Mouse (Mus musculus) thymus, adult 18-20 months (tissue): ENCODE results near the gene Isyna1.
A peak's percentile ranks its signal among the peaks of the same experiment; 100 is the strongest.

ENCODE experiments used
- DNase-seq, 2 experiments: peaks; one replicate each; pipeline ENCODE4 v3.0.0; 2022; ENCODE audit warnings: mixed read lengths in 2 of 2

Gene Isyna1

GRCm38 (mm10) chr8:70605871-70606779 lies 12.0 kb downstream of the Isyna1 start:
- DNase-seq: no peak

GRCm38 (mm10) chr8:70606780-70607602 lies 12.8 kb downstream of the Isyna1 start:
- DNase-seq: no peak

- no peak for DNase-seq
Observed at GRCm38 (mm10) chr8:70607603-70607897, 13.4 kb downstream of the Isyna1 start.

- DNase-seq: peak in 1 of 2 experiments; percentile 57
Observed at GRCm38 (mm10) chr8:70607898-70608748, 13.9 kb downstream of the Isyna1 start.

- no peak for DNase-seq
Observed at GRCm38 (mm10) chr8:70608749-70609367, 14.7 kb downstream of the Isyna1 start, which contains the start of gene Ssbp4. Gene Ssbp4, minus strand, starts transcription at chr8:70608872.

GRCm38 (mm10) chr8:70609368-70609848 lies 15.2 kb downstream of the Isyna1 start:
- peak; percentile 83 to 86 for DNase-seq

GRCm38 (mm10) chr8:70609849-70610795 lies 15.9 kb downstream of the Isyna1 start:
- peak; percentile 80 to 89 for DNase-seq

GRCm38 (mm10) chr8:70610796-70611771 lies 16.9 kb downstream of the Isyna1 start:
- DNase-seq: peak; percentile 73 to 77

- DNase-seq: peak; percentile 73 to 84
Observed at GRCm38 (mm10) chr8:70611849-70612248, 17.7 kb downstream of the Isyna1 start.

GRCm38 (mm10) chr8:70613763-70614162 lies 19.6 kb downstream of the Isyna1 start:
- no peak for DNase-seq

GRCm38 (mm10) chr8:70614469-70614868 lies 20.3 kb downstream of the Isyna1 start:
- DNase-seq: no peak

GRCm38 (mm10) chr8:70615281-70615680 lies 21.1 kb downstream of the Isyna1 start:
- DNase-seq: no peak

GRCm38 (mm10) chr8:70615894-70616293 lies 21.7 kb downstream of the Isyna1 start, which contains the start of gene Lrrc25:
Gene Lrrc25, plus strand, starts transcription at chr8:70616155.
- DNase-seq: no peak

- DNase-seq: no peak
Observed at GRCm38 (mm10) chr8:70616645-70617044, 22.5 kb downstream of the Isyna1 start.

GRCm38 (mm10) chr8:70617985-70618384 lies 23.8 kb downstream of the Isyna1 start:
- no peak for DNase-seq

- DNase-seq: no peak
Observed at GRCm38 (mm10) chr8:70618888-70619334, 24.7 kb downstream of the Isyna1 start.

- DNase-seq: no peak
Observed at GRCm38 (mm10) chr8:70622220-70622619, 28.0 kb downstream of the Isyna1 start.

GRCm38 (mm10) chr8:70625104-70625503 lies 30.9 kb downstream of the Isyna1 start:
- DNase-seq: no peak

- DNase-seq: no peak
Observed at GRCm38 (mm10) chr8:70627041-70627440, 32.9 kb downstream of the Isyna1 start.
